12 mouse cellular contexts compared by ENCODE assay signal in the genomic region with DNA sequence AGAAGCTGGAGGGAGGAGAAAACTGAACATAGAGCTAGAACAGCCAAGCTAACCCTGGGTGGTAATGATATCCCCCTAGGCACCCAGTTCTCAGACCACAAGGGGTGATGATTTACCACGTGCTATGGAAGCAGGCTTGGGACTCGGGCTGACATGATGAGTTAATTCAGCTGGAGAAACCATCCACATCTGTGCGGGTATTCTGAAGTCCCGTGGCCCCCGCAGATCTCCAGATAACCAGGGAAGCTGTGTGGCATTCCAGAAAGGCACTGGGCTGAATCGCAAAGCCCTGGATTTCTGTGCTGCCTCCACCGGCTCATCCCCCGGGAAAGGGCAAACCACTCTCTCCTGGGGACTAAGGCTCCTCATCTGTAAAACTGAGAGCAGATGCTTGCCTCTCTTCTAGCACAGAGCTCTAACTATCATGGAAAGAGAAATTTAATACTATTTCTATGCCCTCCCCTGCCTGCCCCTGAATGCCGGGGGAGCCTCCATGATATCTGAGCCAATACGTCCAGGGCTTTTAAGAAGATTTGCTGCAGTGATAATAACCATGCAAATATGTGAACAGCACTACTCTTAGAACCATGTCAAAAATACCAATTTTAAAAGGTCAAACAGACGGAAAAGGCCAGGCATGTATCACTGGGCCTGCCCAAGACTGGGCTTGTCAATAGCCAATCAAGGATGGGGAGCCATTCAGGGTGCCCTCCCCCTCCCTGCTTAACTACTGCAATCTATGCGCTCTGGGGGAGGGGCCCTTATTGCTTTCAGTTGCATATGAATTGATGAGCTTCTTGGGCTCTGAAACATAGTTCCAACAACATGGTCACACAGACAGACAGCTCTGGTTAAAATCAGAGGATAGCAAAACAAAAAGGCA.
A peak's percentile ranks its signal among the peaks of the same experiment; 100 is the strongest.
DNase-seq lines count a peak whose midpoint lies in the region; ATAC-seq and TF ChIP-seq lines count a peak whose summit lies in the region.
"Had no signal": no experiment of that assay in that cellular context is flagged by ENCODE, and none has a peak within 500 bp of the region (broad histone marks: within the 10 kb centered on the region; RNA-seq: fewer than 3 reads in every experiment).

No protein-coding gene starts in this region.

- no peak for DNase-seq in forebrain, embryonic 11.5 days (ENCODE audit: low spot score)
- no peak for DNase-seq in forebrain, postnatal 0 days
- peak; percentile 74 for DNase-seq in embryonic facial prominence, embryonic 11.5 days (ENCODE audit: low spot score)
- DNase-seq in hindbrain, postnatal 0 days (ENCODE audit: low spot score) = no peak
- no peak for DNase-seq in layer of hippocampus, postnatal 14 days (ENCODE audit: low spot score in 2 of 2)
- no peak for DNase-seq in cerebellum, adult 8-10 months
- DNase-seq in spleen, postnatal 4 days (ENCODE audit: low spot score in 2 of 2) = no peak
- DNase-seq: cerebellum, postnatal 25 days; gastrocnemius, postnatal 36 days; liver had no signal

- WGBS in forebrain, embryonic 11.5 days = 24% methylated on average over 12 of the region's 12 CpGs
- WGBS in forebrain, postnatal 0 days = 44% methylated on average over 12 of the region's 12 CpGs
- WGBS in embryonic facial prominence, embryonic 11.5 days = 12% methylated on average over 12 of the region's 12 CpGs
- 31% methylated on average over 12 of the region's 12 CpGs for WGBS in hindbrain, postnatal 0 days
- 12% methylated on average over 12 of the region's 12 CpGs for WGBS in midbrain, embryonic 16.5 days

- H3K4me1 ChIP-seq in forebrain, embryonic 11.5 days (replicated peaks; ENCODE audit: control insufficient read depth, insufficient read depth, low read length) = peaks cover 9% of the 10 kb centered on the region
- H3K4me1 ChIP-seq in forebrain, postnatal 0 days (ENCODE audit: insufficient read depth) = peaks cover 6% of the 10 kb centered on the region; the same call in 1 of the 2 replicates
- peaks cover 8% of the 10 kb centered on the region; the same call in 1 of the 2 replicates for H3K4me1 ChIP-seq in embryonic facial prominence, embryonic 11.5 days (ENCODE audit: control insufficient read depth, insufficient read depth, low read length)
- peaks cover 7% of the 10 kb centered on the region for H3K4me1 ChIP-seq in hindbrain, postnatal 0 days (ENCODE audit: insufficient read depth, low read length)
- H3K4me1 ChIP-seq in midbrain, embryonic 16.5 days (ENCODE audit: control insufficient read depth, insufficient read depth, low read length) = peaks cover 11% of the 10 kb centered on the region

- peak overlapping the region; percentile 20; the same call in 1 of the 2 replicates for H3K9ac ChIP-seq in forebrain, embryonic 11.5 days (ENCODE audit: low read length)
- no peak overlapping the region for H3K9ac ChIP-seq in forebrain, postnatal 0 days
- H3K9ac ChIP-seq in embryonic facial prominence, embryonic 11.5 days (replicated peaks; ENCODE audit: low read length) = no peak overlapping the region
- H3K9ac ChIP-seq in hindbrain, postnatal 0 days (replicated peaks; ENCODE audit: low read length) = no peak overlapping the region
- H3K9ac ChIP-seq in midbrain, embryonic 16.5 days (ENCODE audit: low read depth, low read length) = 0 out of 2 replicates have a peak overlapping the region, but pooled peaks have one; percentile 12

- no peak for TF ChIP-seq CTCF in forebrain, postnatal 0 days (IDR thresholded peaks at IDR 0.05; ENCODE audit: low read depth)
- TF ChIP-seq CTCF in hindbrain, postnatal 0 days (IDR thresholded peaks at IDR 0.05; ENCODE audit: low read depth) = no peak

- ATAC-seq in forebrain, embryonic 11.5 days (replicated peaks; ENCODE audit: low FRiP score) = no peak; the same call in none of the 2 replicates
- ATAC-seq in forebrain, postnatal 0 days = no peak
- peak; percentile 80 for ATAC-seq in embryonic facial prominence, embryonic 11.5 days (replicated peaks; ENCODE audit: insufficient number of reproducible peaks, low FRiP score, low TSS enrichment, low read depth)
- ATAC-seq in hindbrain, postnatal 0 days = 0 out of 2 replicates have a peak, but pooled peaks have one; percentile 40
- peak; percentile 46 for ATAC-seq in midbrain, embryonic 16.5 days

- no peaks in the 10 kb centered on the region for H3K36me3 ChIP-seq in forebrain, embryonic 11.5 days (ENCODE audit: control insufficient read depth, insufficient read depth, low read length)
- no peaks in the 10 kb centered on the region for H3K36me3 ChIP-seq in forebrain, postnatal 0 days (ENCODE audit: insufficient read depth)
- H3K36me3 ChIP-seq in embryonic facial prominence, embryonic 11.5 days (replicated peaks; ENCODE audit: control insufficient read depth, insufficient read depth, low read depth, low read length) = no peaks in the 10 kb centered on the region
- H3K36me3 ChIP-seq in hindbrain, postnatal 0 days (ENCODE audit: insufficient read depth, low read length) = no peaks in the 10 kb centered on the region
- H3K36me3 ChIP-seq in midbrain, embryonic 16.5 days (ENCODE audit: control insufficient read depth, insufficient read depth, low read length) = no peaks in the 10 kb centered on the region

- H3K9me3 ChIP-seq in forebrain, embryonic 11.5 days (ENCODE audit: control insufficient read depth, low read length) = no peaks in the 10 kb centered on the region
- no peaks in the 10 kb centered on the region for H3K9me3 ChIP-seq in forebrain, postnatal 0 days (ENCODE audit: low read length)
- no peaks in the 10 kb centered on the region for H3K9me3 ChIP-seq in embryonic facial prominence, embryonic 11.5 days (replicated peaks; ENCODE audit: control insufficient read depth, low read length)
- no peaks in the 10 kb centered on the region for H3K9me3 ChIP-seq in hindbrain, postnatal 0 days (ENCODE audit: low read length)
- no peaks in the 10 kb centered on the region for H3K9me3 ChIP-seq in midbrain, embryonic 16.5 days (replicated peaks; ENCODE audit: control insufficient read depth, low read length, poor library complexity, severe bottlenecking)
- H3K9me3 ChIP-seq: megakaryocyte, embryonic 14.5 days had no signal

- H3K27me3 ChIP-seq in forebrain, embryonic 11.5 days (ENCODE audit: control insufficient read depth, insufficient read depth, low read length) = no peaks in the 10 kb centered on the region
- no peaks in the 10 kb centered on the region for H3K27me3 ChIP-seq in forebrain, postnatal 0 days (ENCODE audit: insufficient read depth, low read length)
- H3K27me3 ChIP-seq in embryonic facial prominence, embryonic 11.5 days (ENCODE audit: control insufficient read depth, insufficient read depth, low read length) = no peaks in the 10 kb centered on the region
- no peaks in the 10 kb centered on the region for H3K27me3 ChIP-seq in hindbrain, postnatal 0 days (ENCODE audit: insufficient read depth, low read length)
- H3K27me3 ChIP-seq in midbrain, embryonic 16.5 days (ENCODE audit: control insufficient read depth, insufficient read depth, low read depth, low read length) = no peaks in the 10 kb centered on the region

- peak overlapping the region; percentile 34; the same call in 1 of the 2 replicates for H3K27ac ChIP-seq in forebrain, embryonic 11.5 days (ENCODE audit: low read depth, low read length)
- H3K27ac ChIP-seq in forebrain, postnatal 0 days (ENCODE audit: low read depth, low read length) = no peak overlapping the region
- peak overlapping the region; percentile 75 for H3K27ac ChIP-seq in embryonic facial prominence, embryonic 11.5 days (replicated peaks; ENCODE audit: low read depth, low read length)
- H3K27ac ChIP-seq in hindbrain, postnatal 0 days = no peak overlapping the region
- H3K27ac ChIP-seq in midbrain, embryonic 16.5 days (ENCODE audit: low read length) = 0 out of 2 replicates have a peak overlapping the region, but pooled peaks have one; percentile 11

- H3K4me3 ChIP-seq in forebrain, embryonic 11.5 days (ENCODE audit: low read depth, low read length) = no peak overlapping the region
- H3K4me3 ChIP-seq in forebrain, postnatal 0 days (ENCODE audit: low read depth, low read length) = no peak overlapping the region
- H3K4me3 ChIP-seq in embryonic facial prominence, embryonic 11.5 days (ENCODE audit: low read depth, low read length) = no peak overlapping the region
- no peak overlapping the region for H3K4me3 ChIP-seq in hindbrain, postnatal 0 days (ENCODE audit: low read length)
- no peak overlapping the region for H3K4me3 ChIP-seq in midbrain, embryonic 16.5 days (ENCODE audit: low read depth, low read length)
- H3K4me3 ChIP-seq: megakaryocyte, embryonic 14.5 days had no signal

- H3K4me2 ChIP-seq in forebrain, embryonic 11.5 days (ENCODE audit: low read depth, low read length, severe bottlenecking) = no peak overlapping the region
- no peak overlapping the region for H3K4me2 ChIP-seq in forebrain, postnatal 0 days (ENCODE audit: low read depth)
- no peak overlapping the region; the same call in 1 of the 2 replicates for H3K4me2 ChIP-seq in embryonic facial prominence, embryonic 11.5 days (ENCODE audit: low read depth, low read length)
- H3K4me2 ChIP-seq in hindbrain, postnatal 0 days (ENCODE audit: low read depth, low read length) = no peak overlapping the region
- H3K4me2 ChIP-seq in midbrain, embryonic 16.5 days (ENCODE audit: low read length) = peak overlapping the region; percentile 15; the same call in 1 of the 2 replicates

Comparison
In these comparisons a context has a peak if more than half of its experiments do, and no peak if none do; other contexts are left out.
1. H3K27ac ChIP-seq: peak in forebrain, embryonic 11.5 days (single experiment), embryonic facial prominence, embryonic 11.5 days (single experiment) and midbrain, embryonic 16.5 days (single experiment); none in forebrain, postnatal 0 days (single experiment) and hindbrain, postnatal 0 days (single experiment).
2. H3K9ac ChIP-seq: peak in forebrain, embryonic 11.5 days (single experiment) and midbrain, embryonic 16.5 days (single experiment); none in forebrain, postnatal 0 days (single experiment), embryonic facial prominence, embryonic 11.5 days (single experiment) and hindbrain, postnatal 0 days (single experiment).
3. ATAC-seq: peak in embryonic facial prominence, embryonic 11.5 days (single experiment), hindbrain, postnatal 0 days (single experiment) and midbrain, embryonic 16.5 days (single experiment); none in forebrain, embryonic 11.5 days (single experiment) and forebrain, postnatal 0 days (single experiment).